Mouse (Mus musculus) layer of hippocampus, adult 2 months (tissue): ENCODE data around the gene Tmem151b. TPM values are rescaled to one million over a fixed set of nuclear protein-coding genes. Genes with fewer than 3 reads are reported as not detected.
A peak's percentile ranks its signal among the peaks of the same experiment; 100 is the strongest.

Source experiments
- DNase-seq, 2 experiments: peaks; one replicate each; pipeline ENCODE4 v3.0.0; 2022; ENCODE audit warnings: low spot score in 2 of 2
- H3K27ac ChIP-seq: fragments of 200-600 bp; 2 replicates; pipeline ENCODE4 v1.8.1; 2022
- H3K4me3 ChIP-seq: fragments of 200-600 bp; 2 replicates; pipeline ENCODE4 v1.8.1; 2022; ENCODE audit warnings: mild to moderate bottlenecking
- CTCF ChIP-seq: fragments of 200-600 bp; conservative IDR thresholded peaks from 2 replicates; pipeline ENCODE4 v1.8.1; 2022; ENCODE audit warnings: antibody characterized with exemption, mild to moderate bottlenecking, moderate library complexity
- total RNA-seq, 2 experiments: library from RNA; stranded (reverse); gene quantifications; 2 replicates each; pipeline ENCODE4 v1.2.3; 2021

The Tmem151b gene
- total RNA-seq, 2 experiments from 2014 or later, result 106 to 112 TPM

- no peak for TF ChIP-seq CTCF
- H3K27ac ChIP-seq, result peak overlapping the region; percentile 60; the same call in 1 of the 2 replicates
- DNase-seq, result no peak
- peak overlapping the region; percentile 75 for H3K4me3 ChIP-seq
Measured at GRCm38 (mm10) chr17:45556107-45556489, 6.6 kb upstream of the Tmem151b start.

- Histone ChIP-seq H3K27ac (peak within 1 kb of the TSS; percentile 60; the same call in 1 of the 2 replicates), H3K4me3 (peak within 1 kb of the TSS; percentile 75)
- no peak for TF ChIP-seq CTCF
Measured at GRCm38 (mm10) chr17:45555452-45556106, 6.1 kb upstream of the Tmem151b start, which contains the start of gene Nfkbie. Gene Nfkbie (plus strand): TSS chr17:45555703.

GRCm38 (mm10) chr17:45554420-45554819 lies 4.9 kb upstream of the Tmem151b start:
- no peak for DNase-seq
- no peak for TF ChIP-seq CTCF

More at GRCm38 (mm10) chr17:45555452-45556106, 6.1 kb upstream of the Tmem151b start, which contains the start of gene Nfkbie:
- DNase-seq, result peak; percentile 83 to 85

GRCm38 (mm10) chr17:45553065-45553464 lies 3.6 kb upstream of the Tmem151b start:
- Histone ChIP-seq H3K27ac (no peak overlapping the region), H3K4me3 (no peak overlapping the region)
- no peak for TF ChIP-seq CTCF
- DNase-seq, result no peak

More at GRCm38 (mm10) chr17:45554420-45554819, 4.9 kb upstream of the Tmem151b start:
- Histone ChIP-seq H3K27ac (no peak overlapping the region), H3K4me3 (no peak overlapping the region)

- Histone ChIP-seq H3K4me3 (no peak overlapping the region), H3K27ac (no peak overlapping the region)
- TF ChIP-seq CTCF, result peak; percentile 94
- DNase-seq, result peak; percentile 81 to 86
Measured at GRCm38 (mm10) chr17:45551816-45552451, 2.5 kb upstream of the Tmem151b start.

- Histone ChIP-seq H3K4me3 (no peak overlapping the region), H3K27ac (no peak overlapping the region)
- DNase-seq, result no peak
- no peak for TF ChIP-seq CTCF
Measured at GRCm38 (mm10) chr17:45551249-45551796, 1.8 kb upstream of the Tmem151b start.

- Histone ChIP-seq H3K27ac (peak overlapping the region; percentile 96; the same call in 1 of the 2 replicates), H3K4me3 (no peak overlapping the region)
- TF ChIP-seq CTCF, result no peak
- no peak for DNase-seq
Measured at GRCm38 (mm10) chr17:45550253-45550652, 776 bp upstream of the Tmem151b start.

GRCm38 (mm10) chr17:45548541-45549512 lies 650 bp downstream of the Tmem151b start:
- peak; percentile 69 to 75 for DNase-seq
- peak; percentile 70 for TF ChIP-seq CTCF
- H3K27ac ChIP-seq, result peak overlapping the region; percentile 96
- peak overlapping the region; percentile 75 for H3K4me3 ChIP-seq

GRCm38 (mm10) chr17:45547461-45548190 lies 1.9 kb downstream of the Tmem151b start:
- TF ChIP-seq CTCF, result peak; percentile 27; the same call in 1 of the 2 replicates
- DNase-seq, result no peak
- Histone ChIP-seq H3K4me3 (peak overlapping the region; percentile 75), H3K27ac (peak overlapping the region; percentile 36; the same call in 1 of the 2 replicates)

- peak overlapping the region; percentile 36; the same call in 1 of the 2 replicates for H3K27ac ChIP-seq
- H3K4me3 ChIP-seq, result peak overlapping the region; percentile 33; the same call in 1 of the 2 replicates
- TF ChIP-seq CTCF, result no peak
- DNase-seq, result no peak
Measured at GRCm38 (mm10) chr17:45546941-45547340, 2.5 kb downstream of the Tmem151b start.

- H3K4me3 ChIP-seq, result peak overlapping the region; percentile 0; the same call in 1 of the 2 replicates
- no peak for TF ChIP-seq CTCF
- DNase-seq, result no peak
- peak overlapping the region; percentile 59; the same call in 1 of the 2 replicates for H3K27ac ChIP-seq
Measured at GRCm38 (mm10) chr17:45545278-45545961, 4.1 kb downstream of the Tmem151b start.
